Mouse (Mus musculus): ENCODE measurements at regions not wholly inside any gene's neighbourhood (a gene's known extent, or its start where the extent isn't known, plus 50 kb on each side); places are given as distances from the start of the nearest gene placed in this dataset.

DNA sequence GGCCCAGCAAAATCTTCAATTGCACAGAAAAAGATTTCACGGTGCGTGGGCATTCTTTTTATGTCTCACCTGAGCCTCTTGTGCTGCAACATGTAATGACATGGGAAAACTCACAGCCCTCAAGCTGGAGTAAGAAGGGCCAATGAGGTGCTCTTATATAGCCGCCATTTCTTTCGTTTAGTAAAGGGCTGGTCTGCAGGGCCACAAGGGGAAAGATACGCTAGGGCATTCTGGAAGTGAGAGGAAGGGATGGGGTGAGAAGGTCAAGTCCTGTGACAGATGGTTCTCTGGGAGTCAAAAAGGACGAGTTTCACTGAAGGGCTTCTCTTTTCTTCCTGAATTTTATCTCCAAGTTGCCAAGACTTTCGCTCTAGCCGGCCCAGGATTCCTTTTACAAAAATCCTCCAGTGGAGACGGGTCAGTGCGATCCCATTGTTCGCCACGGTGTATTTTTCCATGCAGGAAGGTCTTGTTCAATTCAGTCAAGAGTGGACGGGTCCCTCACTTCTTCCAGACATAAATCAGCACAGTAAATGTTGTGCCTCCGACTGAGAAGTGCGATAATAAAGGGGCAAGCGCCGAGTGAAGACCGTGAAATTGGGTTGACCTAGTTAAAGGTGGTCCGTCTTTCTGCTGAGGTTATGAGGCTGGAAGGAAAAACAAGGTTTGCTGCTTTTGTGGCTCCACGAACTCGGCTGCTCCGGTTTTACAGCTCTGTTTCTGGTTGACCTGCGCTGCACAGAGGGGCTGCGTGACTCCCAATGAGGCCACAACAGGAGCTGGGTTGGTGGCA, 92.9 kb downstream of the Cyp26a1 start:
- Histone ChIP-seq H3K9ac (replicated peaks) (no peak overlapping the region), H3K36me3 (replicated peaks; ENCODE audit: control insufficient read depth, insufficient read depth, low read depth) (no peaks in the 10 kb centered on the region), H3K4me2 (ENCODE audit: low read depth) (no peak overlapping the region), H3K4me3 (ENCODE audit: insufficient read depth in 1 of 2, low read depth in 2 of 2, low read length in 2 of 2) (no peak overlapping the region), H3K27ac (no peak overlapping the region), H3K9me3 (ENCODE audit: control insufficient read depth, low read length) (no peaks in the 10 kb centered on the region), H3K4me1 (replicated peaks; ENCODE audit: control insufficient read depth in 2 of 2, insufficient read depth in 2 of 2, low read length in 1 of 2) (no peaks in the 10 kb centered on the region), H3K27me3 (ENCODE audit: control insufficient read depth, insufficient read depth, low read length) (no peaks in the 10 kb centered on the region)
- ATAC-seq (ENCODE audit: insufficient read depth) (no peak), DNase-seq (ENCODE audit: low read depth in 3 of 3, low spot score in 3 of 3) (no peak)
- 57% methylated on average over 24 of the region's 24 CpGs for WGBS (ENCODE audit: insufficient replicate concordance)
- TF ChIP-seq CTCF (IDR thresholded peaks at IDR 0.05; ENCODE audit: low read depth) (no peak), EP300 (IDR thresholded peaks at IDR 0.05; ENCODE audit: low read depth) (no peak)

- no peak for ATAC-seq (ENCODE audit: insufficient read depth)
- TF ChIP-seq CTCF (IDR thresholded peaks at IDR 0.05; ENCODE audit: low read depth) = no peak
- no peak for TF ChIP-seq EP300 (IDR thresholded peaks at IDR 0.05; ENCODE audit: low read depth)
- Histone ChIP-seq H3K4me3 (ENCODE audit: insufficient read depth in 1 of 2, low read depth in 2 of 2, low read length in 2 of 2) (no peak overlapping the region), H3K9ac (replicated peaks) (no peak overlapping the region), H3K27ac (no peak overlapping the region), H3K4me2 (ENCODE audit: low read depth) (no peak overlapping the region), H3K9me3 (ENCODE audit: control insufficient read depth, low read length) (no peaks in the 10 kb centered on the region), H3K36me3 (replicated peaks; ENCODE audit: control insufficient read depth, insufficient read depth, low read depth) (no peaks in the 10 kb centered on the region), H3K4me1 (replicated peaks; ENCODE audit: control insufficient read depth in 2 of 2, insufficient read depth in 2 of 2, low read length in 1 of 2) (no peaks in the 10 kb centered on the region), H3K27me3 (ENCODE audit: control insufficient read depth, insufficient read depth, low read length) (no peaks in the 10 kb centered on the region)
- WGBS (ENCODE audit: insufficient replicate concordance) = 70% methylated on average over 9 of the region's 9 CpGs
- DNase-seq (ENCODE audit: low read depth in 3 of 3, low spot score in 3 of 3) = no peak
Observed at GRCm38 (mm10) chr19:37793176-37793575, 95.6 kb downstream of the Cyp26a1 start.

DNA sequence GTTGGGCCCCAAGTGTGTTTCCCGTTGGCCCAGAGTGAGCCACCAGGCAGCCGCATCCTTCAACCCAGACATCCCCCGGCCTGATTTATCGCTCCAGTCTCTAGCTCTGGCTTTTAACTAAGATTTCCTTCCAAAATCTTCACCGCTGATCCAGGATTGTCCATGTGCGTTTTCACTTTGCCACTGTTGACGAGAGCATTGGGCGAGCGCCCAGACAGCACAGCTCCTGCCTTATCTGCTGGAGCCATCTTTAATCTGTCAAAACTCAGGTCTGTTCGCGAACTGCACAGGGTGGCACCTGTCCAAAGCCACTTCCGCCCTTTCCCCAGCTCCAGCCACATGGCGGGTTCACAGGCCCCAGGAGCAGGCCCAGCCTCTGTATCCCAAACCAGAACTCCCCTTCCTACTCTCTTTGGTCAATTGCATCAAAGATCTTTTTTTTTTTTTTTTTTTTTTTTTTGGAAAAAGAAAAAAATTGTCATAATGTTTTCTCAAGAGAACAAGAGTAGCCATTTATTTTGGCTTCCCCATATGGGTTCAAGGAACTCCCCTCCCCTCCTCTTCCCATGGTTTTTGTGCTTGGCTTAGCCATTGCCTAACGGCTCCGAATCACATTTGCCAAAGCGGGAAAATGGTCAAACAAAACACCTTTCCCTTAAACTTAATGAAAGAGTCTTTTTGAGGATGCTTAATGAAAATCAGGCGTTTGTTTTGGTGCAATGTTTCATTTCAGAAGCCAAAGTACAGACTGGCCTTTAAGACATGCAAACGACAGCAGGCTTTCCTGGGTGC, 98.2 kb downstream of the Cyp26a1 start:
- WGBS (ENCODE audit: insufficient replicate concordance) = 77% methylated on average over 18 of the region's 18 CpGs
- no peaks in the 10 kb centered on the region for H3K27me3 ChIP-seq (ENCODE audit: control insufficient read depth, insufficient read depth, low read length)
- H3K36me3 ChIP-seq (replicated peaks; ENCODE audit: control insufficient read depth, insufficient read depth, low read depth) = no peaks in the 10 kb centered on the region
- no peaks in the 10 kb centered on the region for H3K9me3 ChIP-seq (ENCODE audit: control insufficient read depth, low read length)
- no peak for TF ChIP-seq EP300 (IDR thresholded peaks at IDR 0.05; ENCODE audit: low read depth)
- no peak for TF ChIP-seq CTCF (IDR thresholded peaks at IDR 0.05; ENCODE audit: low read depth)
- ATAC-seq (ENCODE audit: insufficient read depth) = no peak
- no peaks in the 10 kb centered on the region for H3K4me1 ChIP-seq (replicated peaks; ENCODE audit: control insufficient read depth in 2 of 2, insufficient read depth in 2 of 2, low read length in 1 of 2)
- no peak overlapping the region for H3K9ac ChIP-seq (replicated peaks)
- no peak overlapping the region for H3K4me2 ChIP-seq (ENCODE audit: low read depth)
- no peak overlapping the region for H3K4me3 ChIP-seq (ENCODE audit: insufficient read depth in 1 of 2, low read depth in 2 of 2, low read length in 2 of 2)
- no peak overlapping the region for H3K27ac ChIP-seq
- no peak for DNase-seq (ENCODE audit: low read depth in 3 of 3, low spot score in 3 of 3)

GRCm38 (mm10) chr19:37800161-37800660, 102.6 kb downstream of the Cyp26a1 start:
- DNase-seq (ENCODE audit: low read depth in 3 of 3, low spot score in 3 of 3) = no peak
- no peak for ATAC-seq (ENCODE audit: insufficient read depth)
- H3K27ac ChIP-seq = no peak overlapping the region
- H3K4me1 ChIP-seq (replicated peaks; ENCODE audit: control insufficient read depth in 2 of 2, insufficient read depth in 2 of 2, low read length in 1 of 2) = no peaks in the 10 kb centered on the region
- H3K36me3 ChIP-seq (replicated peaks; ENCODE audit: control insufficient read depth, insufficient read depth, low read depth) = no peaks in the 10 kb centered on the region
- WGBS (ENCODE audit: insufficient replicate concordance) = 49% methylated on average over 3 of the region's 3 CpGs
- no peaks in the 10 kb centered on the region for H3K27me3 ChIP-seq (ENCODE audit: control insufficient read depth, insufficient read depth, low read length)
- H3K4me2 ChIP-seq (ENCODE audit: low read depth) = no peak overlapping the region
- H3K9ac ChIP-seq (replicated peaks) = no peak overlapping the region
- no peaks in the 10 kb centered on the region for H3K9me3 ChIP-seq (ENCODE audit: control insufficient read depth, low read length)
- H3K4me3 ChIP-seq (ENCODE audit: insufficient read depth in 1 of 2, low read depth in 2 of 2, low read length in 2 of 2) = no peak overlapping the region
- no peak for TF ChIP-seq CTCF (IDR thresholded peaks at IDR 0.05; ENCODE audit: low read depth)
- no peak for TF ChIP-seq EP300 (IDR thresholded peaks at IDR 0.05; ENCODE audit: low read depth)

- no peaks in the 10 kb centered on the region for H3K27me3 ChIP-seq (ENCODE audit: control insufficient read depth, insufficient read depth, low read length)
- DNase-seq (ENCODE audit: low read depth in 3 of 3, low spot score in 3 of 3) (no peak), ATAC-seq (ENCODE audit: insufficient read depth) (no peak)
- H3K9me3 ChIP-seq (ENCODE audit: control insufficient read depth, low read length) = no peaks in the 10 kb centered on the region
- H3K4me2 ChIP-seq (ENCODE audit: low read depth) = no peak overlapping the region
- 65% methylated on average over 11 of the region's 11 CpGs for WGBS (ENCODE audit: insufficient replicate concordance)
- TF ChIP-seq CTCF (IDR thresholded peaks at IDR 0.05; ENCODE audit: low read depth) (no peak), EP300 (IDR thresholded peaks at IDR 0.05; ENCODE audit: low read depth) (no peak)
- no peak overlapping the region for H3K27ac ChIP-seq
- H3K36me3 ChIP-seq (replicated peaks; ENCODE audit: control insufficient read depth, insufficient read depth, low read depth) = no peaks in the 10 kb centered on the region
- no peak overlapping the region for H3K9ac ChIP-seq (replicated peaks)
- no peak overlapping the region for H3K4me3 ChIP-seq (ENCODE audit: insufficient read depth in 1 of 2, low read depth in 2 of 2, low read length in 2 of 2)
- 0 out of 4 replicates have a peak, but pooled peaks cover 0 to 2% of the 10 kb centered on the region in 2 experiments for H3K4me1 ChIP-seq (replicated peaks; ENCODE audit: control insufficient read depth in 2 of 2, insufficient read depth in 2 of 2, low read length in 1 of 2)
Observed at GRCm38 (mm10) chr19:37809666-37810065, 112.1 kb downstream of the Cyp26a1 start.
